Comparison of ENCODE assay signal across 21 mouse cellular contexts in the genomic region with DNA sequence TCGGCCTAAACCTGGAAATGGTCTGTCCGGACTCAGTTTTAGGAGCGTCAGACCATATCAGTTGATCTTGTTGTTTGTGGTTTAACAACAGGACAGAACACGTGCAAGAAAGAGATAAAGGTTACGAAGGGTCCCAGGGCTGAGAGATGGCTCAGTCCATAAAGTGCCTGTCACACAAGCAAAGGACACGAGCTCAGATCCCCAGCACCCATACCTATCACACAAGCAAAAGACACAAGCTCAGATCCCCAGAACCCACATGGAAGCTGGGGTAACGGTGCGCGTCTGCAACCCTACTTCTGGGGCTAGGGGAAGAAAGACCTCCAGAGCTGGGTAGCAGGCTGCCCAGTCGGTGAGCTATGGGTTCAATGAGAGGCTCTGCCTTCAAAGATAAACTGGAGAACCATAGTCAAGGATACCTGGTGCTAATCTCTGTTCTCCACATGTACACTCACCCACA. TPM values are rescaled to one million over a fixed set of nuclear protein-coding genes. Genes with fewer than 3 reads are reported as not detected.
DNase-seq lines count a peak whose midpoint lies in the region; ATAC-seq and TF ChIP-seq lines count a peak whose summit lies in the region.
"Had no signal": no experiment of that assay in that cellular context is flagged by ENCODE, and none has a peak within 500 bp of the region (broad histone marks: within the 10 kb centered on the region; RNA-seq: fewer than 3 reads in every experiment).

No protein-coding gene starts in this region.

- H3K4me3 ChIP-seq in G1E (ENCODE audit: low read depth, low read length) = peak overlapping the region; percentile 42; the same call in 1 of the 2 replicates
- H3K4me3 ChIP-seq in liver, postnatal 0 days (ENCODE audit: low read depth, low read length) = no peak overlapping the region
- H3K4me3 ChIP-seq: hindbrain, embryonic 15.5 days; left cerebral cortex, adult 2 months; limb, embryonic 13.5 days; megakaryocyte, embryonic 14.5 days; stomach, embryonic 15.5 days had no signal

- H3K27ac ChIP-seq in liver, postnatal 0 days (ENCODE audit: low read depth) = 0 out of 2 replicates have a peak overlapping the region, but pooled peaks have one; percentile 7
- H3K27ac ChIP-seq: hindbrain, embryonic 15.5 days; left cerebral cortex, adult 2 months; limb, embryonic 13.5 days; stomach, embryonic 15.5 days had no signal

- H3K4me1 ChIP-seq in G1E (ENCODE audit: insufficient read depth, low read depth, low read length) = peaks cover 70% of the 10 kb centered on the region
- peaks cover 34% of the 10 kb centered on the region for H3K4me1 ChIP-seq in liver, postnatal 0 days (ENCODE audit: insufficient read depth)
- H3K4me1 ChIP-seq: stomach, embryonic 15.5 days had no signal

- no peaks in the 10 kb centered on the region for H3K9me3 ChIP-seq in G1E (replicated peaks)
- no peaks in the 10 kb centered on the region for H3K9me3 ChIP-seq in liver, postnatal 0 days (ENCODE audit: low read length)
- H3K9me3 ChIP-seq: hindbrain, embryonic 15.5 days; limb, embryonic 13.5 days; megakaryocyte, embryonic 14.5 days; stomach, embryonic 15.5 days had no signal

- H3K27me3 ChIP-seq in G1E (ENCODE audit: insufficient read depth, low read length) = no peaks in the 10 kb centered on the region
- no peaks in the 10 kb centered on the region for H3K27me3 ChIP-seq in liver, postnatal 0 days (ENCODE audit: insufficient read depth, low read length)
- H3K27me3 ChIP-seq: hindbrain, embryonic 15.5 days; limb, embryonic 13.5 days; megakaryocyte, embryonic 14.5 days; stomach, embryonic 15.5 days had no signal

- no peak overlapping the region for H3K9ac ChIP-seq in liver, postnatal 0 days (replicated peaks)
- H3K9ac ChIP-seq: hindbrain, embryonic 15.5 days; limb, embryonic 13.5 days; stomach, embryonic 15.5 days had no signal

- intact Hi-C loops in heart, postnatal 25 days (cut with DNase I) = no loop called here

- 40% methylated on average over 10 of the region's 10 CpGs for WGBS in liver, postnatal 0 days (ENCODE audit: insufficient replicate concordance)

- no peak overlapping the region for H3K4me2 ChIP-seq in liver, postnatal 0 days (ENCODE audit: low read depth, low read length)
- H3K4me2 ChIP-seq: hindbrain, embryonic 15.5 days; limb, embryonic 13.5 days; stomach, embryonic 15.5 days had no signal

- peaks cover 2% of the 10 kb centered on the region for H3K36me3 ChIP-seq in G1E (replicated peaks)
- H3K36me3 ChIP-seq in liver, postnatal 0 days (replicated peaks; ENCODE audit: insufficient read depth, low read length) = no peaks in the 10 kb centered on the region
- H3K36me3 ChIP-seq: hindbrain, embryonic 15.5 days; limb, embryonic 13.5 days; stomach, embryonic 15.5 days had no signal

- no peak for TF ChIP-seq CTCF in G1E (IDR thresholded peaks at IDR 0.05; ENCODE audit: low read depth, low read length)
- no peak for TF ChIP-seq CTCF in liver, postnatal 0 days (IDR thresholded peaks at IDR 0.05; ENCODE audit: low read depth)

- peak; percentile 54 for TF ChIP-seq EP300 in liver, postnatal 0 days (IDR thresholded peaks at IDR 0.05; ENCODE audit: low read depth)

- DNase-seq in heart, adult 11 months = peak; percentile 70
- no peak for DNase-seq in heart, postnatal 25 days (ENCODE audit: low spot score)
- DNase-seq in G1E (ENCODE audit: low spot score) (peak; percentile 42), liver (peak; percentile 39)
- DNase-seq in liver, postnatal 0 days = no peak
- DNase-seq in natural killer cell, adult 2 months (ENCODE audit: low spot score in 2 of 2) = no peak
- DNase-seq in cerebellum, postnatal 14 days = no peak
- DNase-seq: adrenal gland, postnatal 36 days; cerebellum, postnatal 25 days; heart, postnatal 10 days; kidney, adult 2 months; kidney, postnatal 25 days; right cerebral cortex, postnatal 14 days; thymus, postnatal 14 days had no signal

- peak; percentile 63 for ATAC-seq in G1E (ENCODE audit: extremely low read depth, insufficient number of reproducible peaks, low FRiP score, poor library complexity, severe bottlenecking)
- ATAC-seq in liver, postnatal 0 days = peak; percentile 7; the same call in 1 of the 2 replicates
- ATAC-seq: forebrain, embryonic 16.5 days; lung, postnatal 0 days had no signal

RNA-seq across cellular contexts. Expression of gene Fads2, which starts 3.5 kb away (rescaled TPM):
- 1 to 10 TPM; 5.2 to 5.4 TPM for total RNA-seq in heart, postnatal 25 days (2021)
- total RNA-seq in G1E (2014; fragmentation: Nextera tagmentation) (223 and 226 TPM in 2 replicates), G1E (2017) (182 and 199 TPM in 2 replicates)
- 223 and 275 TPM in 2 replicates for polyA plus RNA-seq in G1E (2012)
- 203 and 216 TPM in 2 replicates for polyA plus RNA-seq in liver, postnatal 0 days (2015; fragmentation: Nextera tagmentation; extraction: Ambion mirVana)

Comparison
In these comparisons a context has a peak if more than half of its experiments do, and no peak if none do; other contexts are left out.
1. DNase-seq: peak in heart, adult 11 months (single experiment), G1E (single experiment) and liver (single experiment); none in heart, postnatal 25 days (single experiment), liver, postnatal 0 days (single experiment), natural killer cell, adult 2 months (0 of 2) and cerebellum, postnatal 14 days (0 of 2).
2. RNA of gene Fads2, which starts 3.5 kb away (total RNA-seq): 182 to 226 TPM in G1E; 5.2 to 5.4 TPM in heart, postnatal 25 days; every median in the first group is over 10 times any median in the second.